Mouse (Mus musculus) hindbrain, embryonic 12.5 days (tissue): ENCODE results near the gene Pm20d1. TPM values are rescaled to one million over a fixed set of nuclear protein-coding genes. Genes with fewer than 3 reads are reported as not detected.
A peak's percentile ranks its signal among the peaks of the same experiment; 100 is the strongest.

Experiments used
- ATAC-seq: fragments of 200-750 bp; cut with Nextera tagmentation; 2 replicates; pipeline ENCODE4 v1.8.0; 2017; ENCODE audit warnings: moderate TSS enrichment; ENCODE audit not compliant: low FRiP score
- H3K27ac ChIP-seq: fragments of 300-500 bp; sonication (generic); 2 replicates; pipeline ENCODE4 v1.5.1; 2016; ENCODE audit warnings: mild to moderate bottlenecking
- H3K27me3 ChIP-seq: fragments of 300-500 bp; sonication (generic); 2 replicates; pipeline ENCODE4 v1.6.1; 2016; ENCODE audit warnings: mild to moderate bottlenecking
- H3K36me3 ChIP-seq: fragments of 300-500 bp; sonication (generic); 2 replicates; pipeline ENCODE4 v1.6.1; 2016; ENCODE audit warnings: mild to moderate bottlenecking
- H3K4me1 ChIP-seq: fragments of 300-500 bp; sonication (generic); 2 replicates; pipeline ENCODE4 v1.6.1; 2016
- H3K4me2 ChIP-seq: fragments of 300-500 bp; sonication (generic); replicated peaks from 2 replicates; pipeline ENCODE4 v1.6.1; 2016; ENCODE audit warnings: mild to moderate bottlenecking
- H3K4me3 ChIP-seq: fragments of 300-500 bp; sonication (generic); 2 replicates; pipeline ENCODE4 v1.5.1; 2016; ENCODE audit warnings: mild to moderate bottlenecking
- H3K9ac ChIP-seq: fragments of 300-500 bp; sonication (generic); 2 replicates; pipeline ENCODE4 v1.6.1; 2016; ENCODE audit warnings: mild to moderate bottlenecking, moderate library complexity
- H3K9me3 ChIP-seq: fragments of 300-500 bp; sonication (generic); replicated peaks from 2 replicates; pipeline ENCODE4 v1.6.1; 2016; ENCODE audit warnings: mild to moderate bottlenecking
- WGBS: fragments of 180-500 bp; shearing (Covaris S2); methylation state at CpG from one replicate; pipeline ENCODE4 v1.1.7; 2016; 5-methylcytosine and 5-hydroxymethylcytosine counted together
- polyA plus RNA-seq: library from polyadenylated mRNA; unstranded; fragments of >200 nt; fragmentation: Nextera tagmentation; extraction: Ambion mirVana; gene quantifications from 2 replicates; pipeline ENCODE4 v1.2.1, GENCODE M21; 2016

The Pm20d1 gene
- polyA plus RNA-seq, 1 experiment from 2014 or later, result 0.35 TPM

- peaks cover 6% of the 10 kb centered on the region; the same call in 1 of the 2 replicates for H3K4me1 ChIP-seq
- H3K27ac ChIP-seq, result no peak overlapping the region
- H3K9me3 ChIP-seq, result no peaks in the 10 kb centered on the region
- no peaks in the 10 kb centered on the region for H3K36me3 ChIP-seq
- no peak overlapping the region for H3K9ac ChIP-seq
- no peak overlapping the region for H3K4me3 ChIP-seq
- H3K4me2 ChIP-seq, result no peak overlapping the region
- no peaks in the 10 kb centered on the region for H3K27me3 ChIP-seq
- ATAC-seq, result no peak
- 87% methylated on average over 3 of the region's 3 CpGs for WGBS
Measured at GRCm38 (mm10) chr1:131760428-131760820, 36.8 kb upstream of the Pm20d1 start.

GRCm38 (mm10) chr1:131761079-131761831 lies 35.9 kb upstream of the Pm20d1 start:
- ATAC-seq, result no peak

GRCm38 (mm10) chr1:131763683-131764082 lies 33.5 kb upstream of the Pm20d1 start:
- no peak overlapping the region for H3K4me2 ChIP-seq
- WGBS, result 61% methylated on average over 9 of the region's 9 CpGs
- H3K4me1 ChIP-seq, result peaks cover 5% of the 10 kb centered on the region; the same call in 1 of the 2 replicates
- no peaks in the 10 kb centered on the region for H3K9me3 ChIP-seq
- no peak overlapping the region for H3K4me3 ChIP-seq
- no peak overlapping the region for H3K9ac ChIP-seq
- no peaks in the 10 kb centered on the region for H3K27me3 ChIP-seq
- H3K36me3 ChIP-seq, result no peaks in the 10 kb centered on the region
- no peak for ATAC-seq
- no peak overlapping the region for H3K27ac ChIP-seq

More at GRCm38 (mm10) chr1:131761079-131761831, 35.9 kb upstream of the Pm20d1 start:
- H3K27ac ChIP-seq, result no peak overlapping the region
- 80% methylated on average over 13 of the region's 13 CpGs for WGBS
- no peaks in the 10 kb centered on the region for H3K27me3 ChIP-seq
- no peaks in the 10 kb centered on the region for H3K9me3 ChIP-seq
- H3K4me3 ChIP-seq, result no peak overlapping the region
- H3K4me1 ChIP-seq, result peaks cover 6% of the 10 kb centered on the region; the same call in 1 of the 2 replicates
- no peaks in the 10 kb centered on the region for H3K36me3 ChIP-seq
- H3K9ac ChIP-seq, result no peak overlapping the region
- H3K4me2 ChIP-seq, result no peak overlapping the region

GRCm38 (mm10) chr1:131764581-131765338 lies 32.4 kb upstream of the Pm20d1 start:
- WGBS, result 69% methylated on average over 8 of the region's 8 CpGs
- Histone ChIP-seq H3K9me3 (no peaks in the 10 kb centered on the region), H3K9ac (no peak overlapping the region), H3K36me3 (no peaks in the 10 kb centered on the region), H3K27me3 (no peaks in the 10 kb centered on the region), H3K27ac (no peak overlapping the region), H3K4me1 (no peaks in the 10 kb centered on the region), H3K4me2 (no peak overlapping the region), H3K4me3 (no peak overlapping the region)
- no peak for ATAC-seq

- Histone ChIP-seq H3K9ac (no peak overlapping the region), H3K27ac (no peak overlapping the region), H3K9me3 (no peaks in the 10 kb centered on the region), H3K27me3 (no peaks in the 10 kb centered on the region), H3K4me2 (0 out of 2 replicates have a peak overlapping the region, but pooled peaks have one; percentile 3), H3K4me1 (no peaks in the 10 kb centered on the region), H3K4me3 (no peak overlapping the region), H3K36me3 (no peaks in the 10 kb centered on the region)
- 0 out of 2 replicates have a peak, but pooled peaks have one; percentile 56 for ATAC-seq
- 13% methylated on average over 11 of the region's 11 CpGs for WGBS
Measured at GRCm38 (mm10) chr1:131765357-131766001, 31.7 kb upstream of the Pm20d1 start.

- no peak overlapping the region for H3K27ac ChIP-seq
Measured at GRCm38 (mm10) chr1:131769296-131769695, 27.9 kb upstream of the Pm20d1 start.

GRCm38 (mm10) chr1:131770656-131771055 lies 26.5 kb upstream of the Pm20d1 start:
- H3K36me3 ChIP-seq, result no peaks in the 10 kb centered on the region
- H3K9ac ChIP-seq, result no peak overlapping the region
- ATAC-seq, result no peak
- H3K4me1 ChIP-seq, result no peaks in the 10 kb centered on the region
- no peak overlapping the region for H3K4me2 ChIP-seq
- H3K4me3 ChIP-seq, result no peak overlapping the region
- no peaks in the 10 kb centered on the region for H3K9me3 ChIP-seq
- H3K27ac ChIP-seq, result no peak overlapping the region
- WGBS, result 63% methylated on average over 4 of the region's 4 CpGs
- no peaks in the 10 kb centered on the region for H3K27me3 ChIP-seq

More at GRCm38 (mm10) chr1:131769296-131769695, 27.9 kb upstream of the Pm20d1 start:
- 80% methylated on average over 3 of the region's 3 CpGs for WGBS
- Histone ChIP-seq H3K4me3 (no peak overlapping the region), H3K9me3 (no peaks in the 10 kb centered on the region), H3K36me3 (no peaks in the 10 kb centered on the region), H3K4me1 (no peaks in the 10 kb centered on the region), H3K27me3 (no peaks in the 10 kb centered on the region), H3K9ac (no peak overlapping the region), H3K4me2 (no peak overlapping the region)
- ATAC-seq, result no peak

- no peak overlapping the region for H3K27ac ChIP-seq
- H3K9me3 ChIP-seq, result no peaks in the 10 kb centered on the region
- no peak overlapping the region for H3K9ac ChIP-seq
- no peaks in the 10 kb centered on the region for H3K27me3 ChIP-seq
- ATAC-seq, result no peak
- H3K4me2 ChIP-seq, result no peak overlapping the region
- no peak overlapping the region for H3K4me3 ChIP-seq
- no peaks in the 10 kb centered on the region for H3K4me1 ChIP-seq
- H3K36me3 ChIP-seq, result no peaks in the 10 kb centered on the region
Measured at GRCm38 (mm10) chr1:131771440-131771839, 25.7 kb upstream of the Pm20d1 start.

GRCm38 (mm10) chr1:131794591-131794990 lies 2.6 kb upstream of the Pm20d1 start:
- Histone ChIP-seq H3K4me3 (no peak overlapping the region), H3K4me2 (no peak overlapping the region), H3K4me1 (peaks cover 3% of the 10 kb centered on the region; the same call in 1 of the 2 replicates), H3K9me3 (no peaks in the 10 kb centered on the region), H3K27me3 (peaks cover 8% of the 10 kb centered on the region; the same call in 1 of the 2 replicates), H3K9ac (no peak overlapping the region), H3K36me3 (no peaks in the 10 kb centered on the region), H3K27ac (no peak overlapping the region)
- 38% methylated on average over 3 of the region's 3 CpGs for WGBS
- no peak for ATAC-seq

GRCm38 (mm10) chr1:131795171-131795570 lies 2.0 kb upstream of the Pm20d1 start:
- WGBS, result 85% methylated on average over 3 of the region's 3 CpGs

GRCm38 (mm10) chr1:131800001-131800400 lies 2.8 kb downstream of the Pm20d1 start:
- ATAC-seq, result no peak
- no peak overlapping the region for H3K9ac ChIP-seq
- no peak overlapping the region for H3K27ac ChIP-seq
- no peaks in the 10 kb centered on the region for H3K36me3 ChIP-seq
- no peak overlapping the region for H3K4me3 ChIP-seq
- H3K27me3 ChIP-seq, result peaks cover 8% of the 10 kb centered on the region; the same call in 1 of the 2 replicates
- H3K4me1 ChIP-seq, result peaks cover 3% of the 10 kb centered on the region; the same call in 1 of the 2 replicates
- H3K4me2 ChIP-seq, result no peak overlapping the region
- no peaks in the 10 kb centered on the region for H3K9me3 ChIP-seq
- 50% methylated on average over 1 of the region's 1 CpGs for WGBS

More at GRCm38 (mm10) chr1:131795171-131795570, 2.0 kb upstream of the Pm20d1 start:
- H3K27ac ChIP-seq, result no peak overlapping the region
- H3K4me2 ChIP-seq, result no peak overlapping the region
- peaks cover 8% of the 10 kb centered on the region; the same call in 1 of the 2 replicates for H3K27me3 ChIP-seq
- H3K9me3 ChIP-seq, result no peaks in the 10 kb centered on the region
- H3K4me3 ChIP-seq, result no peak overlapping the region
- no peaks in the 10 kb centered on the region for H3K36me3 ChIP-seq
- H3K4me1 ChIP-seq, result peaks cover 3% of the 10 kb centered on the region; the same call in 1 of the 2 replicates
- ATAC-seq, result no peak
- no peak overlapping the region for H3K9ac ChIP-seq

- peaks cover 3% of the 10 kb centered on the region; the same call in 1 of the 2 replicates for H3K4me1 ChIP-seq
Measured at GRCm38 (mm10) chr1:131801071-131801470, 3.9 kb downstream of the Pm20d1 start.

More at GRCm38 (mm10) chr1:131801071-131801470, 3.9 kb downstream of the Pm20d1 start:
- no peak for ATAC-seq
- Histone ChIP-seq H3K4me3 (no peak overlapping the region), H3K27me3 (peaks cover 8% of the 10 kb centered on the region; the same call in 1 of the 2 replicates), H3K4me2 (no peak overlapping the region), H3K9me3 (no peaks in the 10 kb centered on the region), H3K36me3 (no peaks in the 10 kb centered on the region), H3K27ac (no peak overlapping the region), H3K9ac (no peak overlapping the region)
- 96% methylated on average over 8 of the region's 8 CpGs for WGBS
